ENCODE assay signal across 21 mouse cellular contexts in genomic region chr14:34533537-34533936, GRCm38 (mm10). TPM values are rescaled to one million over a fixed set of nuclear protein-coding genes. Genes with fewer than 3 reads are reported as not detected.
"Had no signal": no experiment of that assay in that cellular context is flagged by ENCODE, and none has a peak within 500 bp of the region (broad histone marks: within the 10 kb centered on the region; RNA-seq: fewer than 3 reads in every experiment).

No protein-coding gene starts in this region.

- H3K4me1 ChIP-seq: limb, embryonic 13.5 days; midbrain, embryonic 10.5 days; neural tube, embryonic 15.5 days had no signal

- H3K9ac ChIP-seq: limb, embryonic 13.5 days; liver, embryonic 14.5 days; neural tube, embryonic 15.5 days had no signal

- H3K4me2 ChIP-seq: limb, embryonic 13.5 days; neural tube, embryonic 15.5 days had no signal

- DNase-seq: kidney, postnatal 10 days; kidney, postnatal 4 days; left cerebral cortex, postnatal 4 days; lung, adult 2 months; lung, postnatal 10 days; midbrain, embryonic 14.5 days; right cerebral cortex, adult 18-20 months; right cerebral cortex, postnatal 25 days; thymus, postnatal 4 days had no signal

- H3K9me3 ChIP-seq: neural tube, embryonic 15.5 days had no signal

- H3K4me3 ChIP-seq: layer of hippocampus, adult 2 months; limb, embryonic 13.5 days; midbrain, embryonic 10.5 days; myocyte; neural tube, embryonic 15.5 days had no signal

- H3K27ac ChIP-seq: layer of hippocampus, adult 2 months; limb, embryonic 13.5 days; liver, embryonic 14.5 days; midbrain, embryonic 10.5 days; neural tube, embryonic 15.5 days; stomach, postnatal 0 days had no signal

- H3K27me3 ChIP-seq: limb, embryonic 13.5 days; neural tube, embryonic 15.5 days had no signal

- H3K36me3 ChIP-seq: limb, embryonic 13.5 days; midbrain, embryonic 10.5 days; neural tube, embryonic 15.5 days had no signal

RNA-seq across cellular contexts. Expression of gene 9230112D13Rik, which starts 10.9 kb away (rescaled TPM):
- total RNA-seq: layer of hippocampus, adult 2 months; layer of hippocampus, postnatal 10 days; left cerebral cortex, postnatal 4 days; liver, adult 2 months; megakaryocyte, adult 5-6 weeks had no signal
- polyA plus RNA-seq: kidney, embryonic 14.5 days; limb, embryonic 13.5 days; liver, adult 2 months; liver, embryonic 14.5 days; lung, adult 2 months; midbrain, embryonic 10.5 days; midbrain, embryonic 14.5 days; myocyte; neural tube, embryonic 11.5 days; neural tube, embryonic 15.5 days; stomach, postnatal 0 days had no signal

RNA-seq across cellular contexts. Expression of gene Ldb3, which starts 54.9 kb away (rescaled TPM):
- total RNA-seq: megakaryocyte, adult 5-6 weeks had no signal
